Mouse (Mus musculus): ENCODE data around the gene Apip. TPM values are rescaled to one million over a fixed set of nuclear protein-coding genes. Genes with fewer than 3 reads are reported as not detected.

Gene Apip
- polyA plus RNA-seq, 1 experiment: 35.4 TPM

DNA sequence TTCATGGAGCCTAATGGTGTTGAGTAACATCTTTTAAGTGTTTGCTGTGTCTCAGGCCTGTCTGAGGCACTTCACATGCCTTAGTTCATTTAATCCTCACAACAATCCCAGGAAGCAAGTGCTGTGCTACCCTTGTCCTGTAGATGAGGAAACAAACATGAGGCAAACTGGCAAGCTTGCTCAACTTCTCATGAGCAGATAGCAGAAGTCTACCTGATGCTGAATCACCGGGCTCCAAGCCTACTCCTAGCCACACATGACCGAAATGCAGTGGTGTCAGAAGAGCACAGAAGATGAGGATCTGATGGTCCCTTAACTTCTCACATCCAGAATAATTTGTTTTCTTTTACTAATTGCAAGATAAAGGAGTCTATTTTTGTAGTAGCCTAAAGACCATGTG lies 56.2 kb downstream of the Apip start:
- no peak overlapping the region for H3K27ac ChIP-seq (ENCODE audit: insufficient read depth, low read length)
- no peak overlapping the region for H3K4me3 ChIP-seq (ENCODE audit: insufficient read depth, low read length)
- no peaks in the 10 kb centered on the region for H3K4me1 ChIP-seq (ENCODE audit: control insufficient read depth, insufficient read depth, low read length)
- TF ChIP-seq CTCF (IDR thresholded peaks at IDR 0.05; ENCODE audit: extremely low read depth, insufficient read depth, low read length): no peak
- TF ChIP-seq POLR2A (IDR thresholded peaks at IDR 0.05; ENCODE audit: extremely low read depth, insufficient read depth, low read length): no peak

DNA sequence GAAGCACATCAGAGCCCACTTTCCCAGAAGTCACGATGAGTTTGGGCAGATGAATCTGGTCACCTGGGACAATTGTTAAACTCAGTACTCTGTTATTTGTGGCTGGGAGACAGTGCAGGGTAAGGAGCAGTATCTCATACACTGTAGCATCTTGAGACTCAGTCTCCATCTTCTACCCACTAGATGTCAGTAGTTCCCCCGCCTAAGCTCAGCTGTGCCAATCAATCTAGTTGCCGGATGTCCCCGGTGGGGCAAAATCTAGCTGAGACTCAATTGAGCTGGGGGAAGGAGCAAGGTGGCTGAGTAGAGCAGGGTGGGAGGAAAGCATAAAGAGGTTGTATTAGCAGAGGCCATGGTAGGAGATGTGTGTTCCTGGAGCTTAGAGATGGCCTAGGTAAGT lies 57.7 kb downstream of the Apip start:
- TF ChIP-seq CTCF (IDR thresholded peaks at IDR 0.05; ENCODE audit: extremely low read depth, insufficient read depth, low read length) (peak; percentile 46; the same call in 1 of the 2 replicates), POLR2A (IDR thresholded peaks at IDR 0.05; ENCODE audit: extremely low read depth, insufficient read depth, low read length) (no peak)
- H3K27ac ChIP-seq (ENCODE audit: insufficient read depth, low read length): no peak overlapping the region
- H3K4me3 ChIP-seq (ENCODE audit: insufficient read depth, low read length): no peak overlapping the region

DNA sequence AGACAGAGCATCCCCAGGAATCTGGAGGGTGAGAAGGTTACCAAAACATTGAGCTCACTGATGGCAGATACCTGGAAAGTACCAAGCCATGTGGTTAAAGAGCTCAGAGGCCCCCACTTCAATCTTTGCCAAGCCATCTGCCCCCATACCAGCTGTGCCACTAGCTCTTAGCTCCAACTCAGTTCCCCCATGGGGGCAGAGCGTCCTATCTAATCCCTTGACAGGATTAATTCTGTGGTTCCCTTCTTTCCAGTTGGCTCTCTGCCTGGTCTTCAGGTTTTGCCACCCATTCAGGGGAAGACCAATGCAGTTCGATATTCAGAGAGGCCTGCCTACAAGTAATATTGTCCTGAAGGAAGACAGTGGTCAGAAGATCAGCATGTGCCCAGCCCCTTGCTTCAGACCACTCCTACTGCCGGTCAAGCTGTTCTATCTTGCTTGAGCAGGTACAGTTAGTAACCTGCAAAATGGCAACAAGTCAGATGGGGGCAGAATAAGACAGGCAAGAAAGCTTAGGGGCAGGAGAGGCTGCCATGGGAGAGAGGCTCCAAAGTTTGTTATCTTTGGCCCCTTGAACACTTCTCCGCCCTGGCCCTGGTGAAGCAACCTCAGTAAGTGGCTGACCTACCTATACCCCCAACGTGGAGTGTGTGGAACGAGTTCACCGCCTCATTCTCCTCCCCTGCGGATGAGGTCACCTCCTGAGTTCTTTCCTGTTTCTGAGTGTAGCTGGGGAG lies 65.2 kb downstream of the Apip start:
- Histone ChIP-seq H3K4me3 (ENCODE audit: insufficient read depth, low read length) (no peak overlapping the region), H3K4me1 (ENCODE audit: control insufficient read depth, insufficient read depth, low read length) (no peaks in the 10 kb centered on the region), H3K27ac (ENCODE audit: insufficient read depth, low read length) (no peak overlapping the region)
- TF ChIP-seq POLR2A (IDR thresholded peaks at IDR 0.05; ENCODE audit: extremely low read depth, insufficient read depth, low read length) (no peak), CTCF (IDR thresholded peaks at IDR 0.05; ENCODE audit: extremely low read depth, insufficient read depth, low read length) (no peak)

More for the DNA sequence above, 57.7 kb downstream of the Apip start:
- H3K4me1 ChIP-seq (ENCODE audit: control insufficient read depth, insufficient read depth, low read length): no peaks in the 10 kb centered on the region

Other genes with a start within 250 kb of the Apip start
- gene Cd44, start 172.0 kb upstream of the Apip start, polyA plus RNA-seq (2012; rRNA removed): 1.7 and 2.3 TPM in 2 replicates
- 47.7 and 48.4 TPM in 2 replicates for gene Pdhx, start 162 bp upstream of the Apip start, polyA plus RNA-seq (2012; rRNA removed)
- gene Ehf, start 229.6 kb downstream of the Apip start, polyA plus RNA-seq (2012; rRNA removed): 0.02 and 0.04 TPM in 2 replicates